Mouse (Mus musculus) lung, embryonic 14.5 days (tissue): ENCODE data around the gene Kyat1. TPM values are rescaled to one million over a fixed set of nuclear protein-coding genes. Genes with fewer than 3 reads are reported as not detected.
"Not testable (repeated sequence)": the region's sequence is repeated elsewhere in the genome, so short reads cannot be mapped to it uniquely, and the experiment has no call there.

ENCODE experiments used
- ATAC-seq: fragments of 200-750 bp; cut with Nextera tagmentation; 2 replicates; pipeline ENCODE4 v1.8.0; 2017; ENCODE audit warnings: mild to moderate bottlenecking, moderate TSS enrichment, moderate library complexity; ENCODE audit not compliant: insufficient read depth
- DNase-seq: peaks from one replicate; pipeline ENCODE4 v3.0.0-alpha.2; 2015
- H3K27ac ChIP-seq: fragments of 300-500 bp; sonication (generic); 2 replicates; pipeline ENCODE4 v1.5.1; 2014; ENCODE audit warnings: low read depth, mild to moderate bottlenecking, moderate library complexity
- H3K27me3 ChIP-seq: fragments of 300-500 bp; sonication (generic); 2 replicates; pipeline ENCODE4 v1.6.1; 2014; ENCODE audit warnings: low read length, control low read depth; ENCODE audit not compliant: insufficient read depth
- H3K36me3 ChIP-seq: fragments of 300-500 bp; sonication (generic); 2 replicates; pipeline ENCODE4 v1.6.1; 2014; ENCODE audit warnings: control low read depth; ENCODE audit not compliant: insufficient read depth
- H3K4me1 ChIP-seq: fragments of 300-500 bp; sonication (generic); 2 replicates; pipeline ENCODE4 v1.6.1; 2014; ENCODE audit warnings: antibody characterized with exemption, control low read depth; ENCODE audit not compliant: insufficient read depth
- H3K4me2 ChIP-seq: fragments of 300-500 bp; sonication (generic); 2 replicates; pipeline ENCODE4 v1.6.1; 2014; ENCODE audit warnings: mild to moderate bottlenecking
- H3K4me3 ChIP-seq: fragments of 300-500 bp; sonication (generic); 2 replicates; pipeline ENCODE4 v1.5.1; 2014; ENCODE audit warnings: low read depth, low read length
- H3K9ac ChIP-seq: fragments of 300-500 bp; sonication (generic); 2 replicates; pipeline ENCODE4 v1.6.1; 2014
- H3K9me3 ChIP-seq: fragments of 300-500 bp; sonication (generic); 2 replicates; pipeline ENCODE4 v1.6.1; 2016; ENCODE audit warnings: low read depth, low read length, control low read depth
- CTCF ChIP-seq: IDR thresholded peaks from 2 replicates; pipeline ENCODE4 v1.5.1; 2016; ENCODE audit warnings: antibody characterized with exemption, low read depth
- WGBS: fragments of 180-500 bp; shearing (Covaris S2); extraction: QIAGEN DNeasy Blood & Tissue Kit; methylation state at CpG from one replicate; pipeline ENCODE4 v1.1.7; 2014; 5-methylcytosine and 5-hydroxymethylcytosine counted together
- polyA plus RNA-seq: library from polyadenylated mRNA; unstranded; fragments of >200 nt; fragmentation: Nextera tagmentation; extraction: Ambion mirVana; gene quantifications from 2 replicates; pipeline ENCODE4 v1.2.1, GENCODE M21; 2014

The Kyat1 gene
- polyA plus RNA-seq, 1 experiment from 2014 or later: 7.6 TPM

DNA sequence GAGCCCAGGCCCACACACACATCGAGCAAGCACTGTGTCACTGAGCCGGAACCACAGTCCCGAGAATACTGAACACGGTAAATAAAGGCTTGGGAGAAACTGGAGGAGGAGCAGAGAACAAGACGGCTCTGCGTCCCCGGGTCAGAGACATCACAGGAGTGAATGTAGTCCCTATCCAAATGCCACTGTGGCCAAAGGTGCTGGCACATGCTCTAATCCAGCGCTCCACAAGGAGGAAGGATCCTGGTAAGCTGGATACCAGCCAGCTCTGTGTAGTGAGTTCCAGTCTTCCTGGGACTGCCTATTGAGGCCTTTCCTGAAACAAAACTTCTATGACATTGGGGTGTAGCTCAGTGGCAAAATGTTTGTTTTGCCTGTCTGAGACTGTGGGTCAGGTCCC lies 53.0 kb downstream of the Kyat1 start:
- DNase-seq (no peak), ATAC-seq (no peak)
- H3K27me3 ChIP-seq: no peaks in the 10 kb centered on the region
- H3K27ac ChIP-seq: no peak overlapping the region
- WGBS: 77% methylated on average over 8 of the region's 8 CpGs
- H3K9ac ChIP-seq: no peak overlapping the region
- H3K9me3 ChIP-seq: no peaks in the 10 kb centered on the region
- no peaks in the 10 kb centered on the region for H3K4me1 ChIP-seq
- TF ChIP-seq CTCF: no peak
- no peak overlapping the region for H3K4me3 ChIP-seq
- peaks cover 34% of the 10 kb centered on the region for H3K36me3 ChIP-seq
- no peak overlapping the region for H3K4me2 ChIP-seq

DNA sequence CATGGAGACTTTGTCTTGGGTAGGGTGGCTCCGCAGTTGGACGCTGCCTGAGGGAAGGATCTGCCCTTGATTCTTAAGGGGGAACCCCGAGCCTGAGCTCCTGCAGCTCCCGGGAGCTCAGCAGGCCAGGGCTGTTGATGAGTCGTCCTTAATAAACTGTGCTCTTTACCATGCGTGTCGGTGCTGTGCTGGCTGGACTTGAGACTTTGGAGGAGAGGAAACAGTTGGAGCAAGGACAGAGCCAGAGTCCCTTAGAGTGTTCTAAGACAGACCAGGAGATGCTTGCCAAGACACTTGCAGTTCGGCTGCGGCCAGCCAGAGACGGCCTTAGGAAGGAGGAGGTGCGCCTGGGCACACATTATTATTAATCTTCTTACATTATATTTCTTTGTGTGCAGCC lies 53.8 kb downstream of the Kyat1 start:
- no peaks in the 10 kb centered on the region for H3K4me1 ChIP-seq
- H3K27ac ChIP-seq: no peak overlapping the region
- H3K4me2 ChIP-seq: no peak overlapping the region
- H3K9ac ChIP-seq: no peak overlapping the region
- 84% methylated on average over 11 of the region's 11 CpGs for WGBS
- no peak overlapping the region for H3K4me3 ChIP-seq
- DNase-seq: no peak
- no peaks in the 10 kb centered on the region for H3K9me3 ChIP-seq
- no peak for TF ChIP-seq CTCF
- H3K27me3 ChIP-seq: no peaks in the 10 kb centered on the region
- peaks cover 42% of the 10 kb centered on the region for H3K36me3 ChIP-seq
- ATAC-seq: no peak

DNA sequence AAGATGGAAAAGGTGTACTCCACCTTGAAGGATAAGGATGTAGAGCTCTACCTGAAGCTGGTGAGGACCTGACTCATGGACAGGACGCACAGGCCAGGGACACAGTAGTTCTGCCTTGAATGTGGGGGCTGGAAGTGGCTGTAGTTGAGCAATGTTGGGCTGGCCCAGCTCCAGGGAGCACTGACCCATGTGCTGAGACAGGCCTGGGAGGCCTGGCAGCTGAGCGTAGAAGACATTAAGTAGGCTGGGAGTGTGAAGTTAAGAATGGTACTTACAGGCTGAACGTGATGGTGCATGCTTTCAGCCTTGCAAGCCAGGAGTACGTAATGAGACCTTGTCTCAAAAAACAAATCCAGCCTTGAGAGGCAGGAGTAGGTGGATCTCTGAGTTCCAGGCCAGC lies 58.2 kb downstream of the Kyat1 start:
- WGBS: 74% methylated on average over 4 of the region's 4 CpGs
- Histone ChIP-seq H3K4me2 (no peak overlapping the region), H3K36me3 (peaks cover 77% of the 10 kb centered on the region), H3K27me3 (no peaks in the 10 kb centered on the region), H3K4me3 (no peak overlapping the region), H3K9me3 (no peaks in the 10 kb centered on the region), H3K27ac (no peak overlapping the region), H3K9ac (no peak overlapping the region), H3K4me1 (no peaks in the 10 kb centered on the region)
- no peak for TF ChIP-seq CTCF
- DNase-seq: peak; percentile 69
- ATAC-seq: peak; percentile 24; the same call in 1 of the 2 replicates

DNA sequence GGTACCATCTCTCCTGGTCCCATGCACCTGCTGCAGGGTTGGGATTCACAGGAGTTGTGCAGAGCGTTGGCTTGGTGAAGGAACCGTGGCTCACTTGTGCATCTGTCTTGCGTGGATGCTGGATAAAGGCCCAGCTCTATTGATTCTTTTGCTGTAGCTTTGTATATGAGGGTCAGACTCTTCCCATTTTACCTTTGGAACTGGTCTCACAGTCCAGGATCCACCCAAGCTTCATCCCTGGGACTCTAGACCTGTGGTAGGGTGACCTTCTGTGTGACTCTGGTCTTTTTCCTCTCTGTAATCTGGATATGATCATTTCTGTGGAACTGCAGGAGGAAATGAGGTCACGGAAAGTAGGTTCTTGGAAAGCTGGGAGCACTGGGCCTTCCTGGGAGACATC lies 61.2 kb downstream of the Kyat1 start:
- H3K27ac ChIP-seq: no peak overlapping the region
- H3K36me3 ChIP-seq: peaks cover 90% of the 10 kb centered on the region
- WGBS: 96% methylated on average over 4 of the region's 4 CpGs
- H3K4me1 ChIP-seq: no peaks in the 10 kb centered on the region
- H3K4me2 ChIP-seq: no peak overlapping the region
- no peak overlapping the region for H3K9ac ChIP-seq
- DNase-seq: no peak
- no peak for TF ChIP-seq CTCF
- no peaks in the 10 kb centered on the region for H3K27me3 ChIP-seq
- H3K9me3 ChIP-seq: no peaks in the 10 kb centered on the region
- no peak overlapping the region for H3K4me3 ChIP-seq
- ATAC-seq: no peak

DNA sequence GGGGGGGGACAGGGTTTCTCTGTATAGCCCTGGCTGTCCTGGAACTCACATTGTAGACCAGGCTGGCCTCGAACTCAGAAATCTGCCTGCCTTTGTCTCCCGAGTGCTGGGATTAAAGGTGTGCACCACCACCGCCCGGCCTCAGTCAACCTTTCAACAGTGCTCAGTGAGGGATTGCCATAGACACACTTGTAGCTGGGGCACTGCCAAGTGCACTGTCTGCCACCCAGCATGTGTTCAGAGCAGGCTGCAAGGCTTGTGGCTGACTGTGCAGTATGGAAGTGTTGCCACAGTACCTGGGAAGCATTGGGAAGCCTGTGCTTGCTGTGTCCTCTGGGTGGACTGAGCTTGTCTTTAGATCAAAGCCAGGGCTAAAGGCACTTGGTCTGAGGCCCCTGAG lies 65.6 kb downstream of the Kyat1 start:
- DNase-seq, ATAC-seq, H3K27ac ChIP-seq, H3K27me3 ChIP-seq, H3K9me3 ChIP-seq, H3K9ac ChIP-seq, H3K4me2 ChIP-seq, H3K4me3 ChIP-seq, H3K4me1 ChIP-seq: not testable (repeated sequence)
- WGBS: 90% methylated on average over 4 of the region's 4 CpGs
- peaks cover 88% of the 10 kb centered on the region for H3K36me3 ChIP-seq

DNA sequence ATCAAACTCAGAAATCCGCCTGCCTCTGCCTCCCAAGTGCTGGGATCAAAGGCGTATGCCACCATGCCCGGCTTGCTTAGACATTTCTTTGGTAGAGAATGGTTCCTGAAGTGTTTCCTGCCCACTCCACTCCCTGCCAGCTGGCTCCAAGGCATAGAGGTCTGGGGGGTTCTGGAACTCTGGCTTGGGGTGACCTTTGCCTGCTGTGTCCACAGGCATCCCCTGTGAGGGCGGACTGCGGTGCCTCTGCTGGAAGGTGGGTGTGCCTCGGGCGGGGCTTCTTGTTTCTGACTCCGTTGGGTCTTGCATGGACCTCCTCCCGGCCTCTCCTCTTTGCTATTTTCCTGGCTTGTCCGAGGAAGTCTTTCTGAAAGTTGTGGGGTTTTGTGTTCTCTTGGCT lies 69.2 kb downstream of the Kyat1 start:
- Histone ChIP-seq H3K9me3 (no peaks in the 10 kb centered on the region), H3K27ac (no peak overlapping the region), H3K9ac (no peak overlapping the region), H3K4me1 (peaks cover 5% of the 10 kb centered on the region; the same call in 1 of the 2 replicates), H3K36me3 (peaks cover 54% of the 10 kb centered on the region), H3K27me3 (no peaks in the 10 kb centered on the region), H3K4me2 (no peak overlapping the region), H3K4me3 (no peak overlapping the region)
- no peak for TF ChIP-seq CTCF
- ATAC-seq (no peak), DNase-seq (no peak)
- 85% methylated on average over 10 of the region's 10 CpGs for WGBS

Other genes with a start within 250 kb of the Kyat1 start
- gene Sptan1, start 240.3 kb downstream of the Kyat1 start, polyA plus RNA-seq: 149 and 154 TPM in 2 replicates
- gene Wdr34, start 157.0 kb downstream of the Kyat1 start, polyA plus RNA-seq: 27.7 and 28.5 TPM in 2 replicates
- gene Set, start 148.5 kb downstream of the Kyat1 start, polyA plus RNA-seq: 564 and 591 TPM in 2 replicates
- gene Pkn3, start 128.2 kb downstream of the Kyat1 start, polyA plus RNA-seq: 9.5 and 11.7 TPM in 2 replicates
- gene Zdhhc12, start 112.2 kb downstream of the Kyat1 start, polyA plus RNA-seq: 28.5 and 31.5 TPM in 2 replicates
- gene Zer1, start 81.3 kb downstream of the Kyat1 start, polyA plus RNA-seq: 8.8 and 8.9 TPM in 2 replicates
- 10.9 and 12.3 TPM in 2 replicates for gene Tbc1d13, start 72.1 kb downstream of the Kyat1 start, polyA plus RNA-seq
- 18.4 and 19.7 TPM in 2 replicates for gene Endog, start 34.4 kb downstream of the Kyat1 start, polyA plus RNA-seq
- gene Spout1, start 27.4 kb downstream of the Kyat1 start, polyA plus RNA-seq: 67.1 and 72.6 TPM in 2 replicates
- 43.9 and 44.4 TPM in 2 replicates for gene Lrrc8a, start 31.9 kb upstream of the Kyat1 start, polyA plus RNA-seq
- gene Gm28035, start 34.7 kb upstream of the Kyat1 start, polyA plus RNA-seq: 0.20 and 0.23 TPM in 2 replicates
- gene Phyhd1, start 60.4 kb upstream of the Kyat1 start, polyA plus RNA-seq: 7.1 and 7.3 TPM in 2 replicates
- not detected in 2 replicates for gene Gm28038, start 75.2 kb upstream of the Kyat1 start, polyA plus RNA-seq
- gene Dolk, start 80.5 kb upstream of the Kyat1 start, polyA plus RNA-seq: 30.6 and 31.7 TPM in 2 replicates
- gene Nup188, start 80.5 kb upstream of the Kyat1 start, polyA plus RNA-seq: 49.4 and 56.0 TPM in 2 replicates
- gene Sh3glb2, start 153.5 kb upstream of the Kyat1 start, polyA plus RNA-seq: 57.5 and 59.9 TPM in 2 replicates
- 19.9 and 24.5 TPM in 2 replicates for gene Miga2, start 158.4 kb upstream of the Kyat1 start, polyA plus RNA-seq
- 32.6 and 34.2 TPM in 2 replicates for gene Dolpp1, start 186.4 kb upstream of the Kyat1 start, polyA plus RNA-seq
- gene Crat, start 210.0 kb upstream of the Kyat1 start, polyA plus RNA-seq: 28.0 and 30.3 TPM in 2 replicates
- 85.7 and 95.5 TPM in 2 replicates for gene Ptpa, start 210.2 kb upstream of the Kyat1 start, polyA plus RNA-seq